Mouse (Mus musculus) left cerebral cortex, postnatal 25 days (tissue): Measurements from ENCODE around the gene Bysl. TPM values are rescaled to one million over a fixed set of nuclear protein-coding genes. Genes with fewer than 3 reads are reported as not detected.
A peak's percentile ranks its signal among the peaks of the same experiment; 100 is the strongest.

Experiments
- DNase-seq, 2 experiments: peaks; one replicate each; pipeline ENCODE4 v3.0.0; 2022; ENCODE audit warnings: low spot score in 2 of 2, mixed read lengths in 1 of 2
- intact Hi-C: fragments of 180-260 bp; cut with DNase I; formaldehyde crosslinking; loops from one replicate; pipeline ENCODE4 v1.15.1; 2025
- total RNA-seq, 2 experiments: library from RNA; stranded (reverse); gene quantifications; 2 replicates each; pipeline ENCODE4 v1.2.3; 2021

Bysl gene
- total RNA-seq, 2 experiments from 2014 or later, result 18.2 to 18.5 TPM

DNA sequence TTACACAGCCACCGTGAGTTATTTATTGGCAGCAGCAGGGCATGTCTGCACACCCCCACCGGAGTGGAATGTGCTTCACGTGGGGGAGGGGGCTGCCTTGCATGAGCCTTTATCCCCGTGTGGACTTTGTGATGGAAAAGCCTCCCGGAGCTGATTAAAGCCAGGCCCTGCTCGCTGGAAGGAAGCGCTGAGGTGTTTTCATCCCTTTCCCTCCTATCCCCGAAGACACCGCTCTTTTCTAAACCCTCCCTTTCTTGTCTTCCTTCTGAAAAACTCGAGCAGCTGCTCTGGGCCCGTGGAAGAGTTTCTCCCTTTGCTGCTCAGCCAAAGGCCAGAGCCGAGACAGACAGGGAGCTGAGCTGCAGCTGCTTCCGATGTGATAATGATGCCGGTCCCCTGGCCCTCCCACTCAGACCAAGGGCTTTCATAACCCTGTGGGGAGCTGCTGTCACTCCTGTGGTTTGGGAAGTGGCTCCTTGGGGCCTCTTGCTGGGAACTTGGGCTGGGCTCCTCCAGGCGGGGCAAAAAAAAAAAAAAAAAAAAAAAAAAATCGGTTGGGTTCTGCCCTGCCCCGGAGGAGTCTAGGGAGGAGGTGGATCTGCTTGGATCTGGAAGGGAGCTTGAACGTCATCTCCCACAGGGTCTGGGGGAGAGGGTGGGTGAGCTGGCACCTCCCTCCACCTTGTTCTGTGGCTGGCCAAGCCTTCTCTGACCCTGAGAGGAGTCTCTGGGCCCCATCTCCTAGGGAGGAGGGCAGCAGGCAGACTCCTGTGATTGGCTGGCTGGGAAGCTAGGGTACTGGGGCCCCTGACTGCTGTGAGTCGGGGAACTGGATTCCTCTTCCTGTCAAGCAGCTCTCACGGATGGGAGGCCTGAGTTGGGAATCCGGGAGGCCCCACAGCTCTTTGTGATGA is 15.8 kb downstream of the Bysl start:
- intact Hi-C loops, result no loop called here

DNA sequence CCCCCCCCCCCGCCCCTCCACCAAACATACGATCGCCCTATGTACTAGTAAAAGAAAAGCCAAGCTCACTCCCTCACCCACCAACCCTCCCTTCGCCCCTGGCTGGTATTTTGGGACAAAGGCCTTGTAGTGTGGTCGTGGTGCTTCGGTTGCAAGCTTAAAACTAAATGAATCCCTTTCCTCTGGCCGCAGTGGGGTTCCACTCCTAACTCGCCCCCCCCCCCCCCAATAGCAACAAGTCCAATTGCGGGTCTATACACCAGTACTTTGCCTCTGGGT is 16.4 kb downstream of the Bysl start:
- intact Hi-C loops, result loop anchor here (1.0 kb wide), 1 partner anchor 84 kb away; no protein-coding TSS in a partner anchor

More for the DNA sequence above, 15.8 kb downstream of the Bysl start:
- no peak for DNase-seq

GRCm38 (mm10) chr17:47594183-47594968 is 16.9 kb downstream of the Bysl start:
- peak in 1 of 2 experiments; percentile 22 for DNase-seq

More for the DNA sequence above, 16.4 kb downstream of the Bysl start:
- DNase-seq, result no peak

DNA sequence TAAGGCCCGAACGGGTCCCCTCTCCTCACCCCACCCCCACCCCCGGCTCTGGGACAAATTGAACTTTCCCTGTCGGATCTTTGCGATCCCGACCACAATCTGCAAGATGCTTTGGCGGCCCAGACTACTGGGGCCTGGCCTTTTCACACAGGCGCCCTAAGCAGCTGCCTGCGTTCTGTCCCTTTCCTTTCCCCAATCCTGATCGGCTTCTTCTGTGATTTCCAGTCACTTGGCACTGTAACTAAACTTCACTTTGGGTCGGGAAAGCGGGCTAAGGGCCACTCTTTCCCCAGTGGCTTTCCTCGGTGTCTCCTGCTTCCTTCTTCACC is 17.5 kb downstream of the Bysl start:
- peak in 1 of 2 experiments; percentile 17 for DNase-seq
- intact Hi-C loops, result loop anchor here (1.0 kb wide), 1 partner anchor 83 kb away; no protein-coding TSS in a partner anchor

More at GRCm38 (mm10) chr17:47594183-47594968, 16.9 kb downstream of the Bysl start:
- intact Hi-C loops, result loop anchor here (1.0 kb wide), 1 partner anchor 83 kb away; no protein-coding TSS in a partner anchor

GRCm38 (mm10) chr17:47593215-47593853 is 18.0 kb downstream of the Bysl start:
- intact Hi-C loops, result no loop called here
- peak; percentile 89 to 92 for DNase-seq

- intact Hi-C loops, result no loop called here
- no peak for DNase-seq
These were observed 20.2 kb downstream of the Bysl start for GRCm38 (mm10) chr17:47591073-47591472.

- intact Hi-C loops, result no loop called here
- DNase-seq, result no peak
These were observed 22.8 kb downstream of the Bysl start for GRCm38 (mm10) chr17:47588517-47588916.

DNA sequence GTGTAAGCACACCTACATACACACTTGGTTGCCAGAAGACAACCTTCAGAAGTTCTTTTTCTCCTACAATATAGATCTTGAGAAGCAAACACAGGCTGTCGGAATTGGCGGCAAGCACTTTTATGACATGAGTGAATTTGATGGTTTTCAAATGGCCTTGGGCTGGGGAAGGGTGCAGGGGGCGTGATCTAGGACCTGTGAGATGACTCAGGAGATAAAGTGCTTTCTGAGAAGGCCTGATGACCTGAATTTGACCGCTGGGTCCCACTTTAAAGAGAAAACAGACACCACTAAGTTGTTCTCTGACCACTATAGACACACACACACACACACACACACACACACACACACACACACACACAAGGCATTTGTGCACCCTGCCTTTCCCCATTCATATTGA is 30.3 kb downstream of the Bysl start:
- no peak for DNase-seq
- intact Hi-C loops, result no loop called here

DNA sequence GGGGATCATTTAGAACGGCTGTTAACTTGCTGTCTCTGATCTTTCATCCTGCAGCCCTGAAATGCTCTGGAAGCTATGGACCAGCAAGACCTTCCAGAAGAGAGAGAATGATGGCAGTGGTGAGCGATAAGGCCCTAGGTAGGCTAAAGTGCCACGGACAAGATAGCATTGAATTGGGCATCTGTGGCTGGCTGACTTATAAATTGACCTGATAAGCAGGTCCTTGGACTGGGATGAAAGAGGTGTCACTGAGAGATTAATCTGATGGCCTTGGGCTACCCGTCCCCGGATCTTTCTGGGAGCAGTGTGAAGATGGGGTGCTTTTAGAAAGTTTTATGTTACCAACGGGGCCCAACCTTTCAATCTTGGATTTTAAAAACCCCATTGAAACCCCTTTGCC is 32.6 kb downstream of the Bysl start:
- intact Hi-C loops, result no loop called here
- no peak for DNase-seq

DNA sequence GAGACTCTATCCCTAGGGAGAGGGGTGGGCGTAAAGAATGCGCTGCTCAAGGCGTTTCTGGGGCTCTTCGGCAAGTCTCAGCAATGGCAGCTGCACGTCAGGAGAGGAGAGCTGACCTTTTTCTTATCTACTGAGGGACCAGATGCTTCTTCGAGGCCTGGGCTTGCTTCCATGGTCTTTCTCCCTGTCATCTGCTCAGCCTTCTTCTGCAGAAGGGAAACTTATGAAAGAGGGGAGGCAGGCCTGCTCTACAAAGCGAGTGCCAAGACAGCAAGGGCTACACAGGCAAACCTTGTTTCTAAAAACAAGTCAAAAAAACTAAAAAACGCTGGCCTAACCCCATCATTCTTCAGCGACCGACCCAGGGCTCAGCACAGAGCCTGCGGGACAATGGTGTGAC is 36.5 kb downstream of the Bysl start:
- DNase-seq, result no peak
- intact Hi-C loops, result no loop called here

GRCm38 (mm10) chr17:47574028-47574427 is 37.3 kb downstream of the Bysl start:
- intact Hi-C loops, result no loop called here
- DNase-seq, result no peak

DNA sequence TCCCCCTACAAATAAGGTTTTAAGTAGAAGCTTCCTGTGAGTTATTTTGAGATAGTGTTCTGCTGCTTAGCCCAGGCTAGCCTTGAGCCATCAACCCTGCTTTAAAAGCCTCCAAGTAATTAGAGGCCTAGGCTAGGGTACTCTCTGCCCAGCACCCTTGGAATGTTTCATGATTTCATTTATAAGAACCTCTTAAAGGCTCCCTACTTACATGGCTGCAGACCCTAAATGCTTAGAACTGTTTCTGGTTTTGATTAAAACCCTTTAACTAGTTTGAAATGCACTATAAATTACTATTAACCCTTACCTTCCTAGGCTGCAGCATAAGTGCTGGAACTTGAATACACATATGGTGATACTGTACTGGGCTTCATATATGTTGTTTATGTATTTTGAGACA is 38.9 kb downstream of the Bysl start:
- DNase-seq, result no peak
- intact Hi-C loops, result no loop called here

DNA sequence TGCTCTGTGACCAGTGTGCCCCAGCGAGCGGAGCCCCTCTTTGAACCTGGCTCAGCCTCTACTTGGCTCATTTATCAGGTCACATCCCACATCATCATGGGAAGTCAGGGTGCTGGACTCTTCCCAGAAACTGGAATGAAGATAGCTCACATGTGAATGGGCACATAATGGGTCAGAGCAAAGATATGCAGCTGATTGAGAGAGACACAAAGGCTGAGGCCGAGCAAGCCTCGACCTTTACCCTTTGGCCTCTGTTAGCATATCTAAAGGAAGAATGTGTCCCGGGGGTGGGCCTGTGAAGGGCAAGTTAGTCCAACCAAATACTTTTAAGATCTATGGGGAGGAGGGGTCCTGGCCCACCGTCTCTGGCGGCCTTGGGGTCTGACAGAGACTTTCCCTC is 39.7 kb downstream of the Bysl start:
- DNase-seq, result no peak
- intact Hi-C loops, result no loop called here

- no peak for DNase-seq
- intact Hi-C loops, result no loop called here
These were observed 42.3 kb downstream of the Bysl start for GRCm38 (mm10) chr17:47568951-47569527.

DNA sequence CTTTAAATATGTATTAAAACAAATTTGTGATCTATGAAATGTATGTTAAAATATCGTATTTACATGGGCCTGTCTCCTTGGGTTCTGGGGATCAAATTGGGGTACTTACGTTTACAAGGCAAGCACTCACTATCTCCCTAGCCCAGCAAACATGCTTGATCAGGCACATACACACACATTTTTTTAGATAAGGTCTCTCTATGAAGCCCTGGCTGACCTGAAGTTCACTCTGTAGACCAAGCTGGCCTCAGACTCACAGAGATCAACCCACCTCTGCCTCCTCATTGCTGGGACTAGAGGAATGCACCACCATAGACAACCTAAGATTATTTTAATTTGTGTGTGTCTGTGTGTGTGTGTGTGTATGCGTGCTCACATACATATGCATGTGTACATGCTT is 42.9 kb downstream of the Bysl start:
- no peak for DNase-seq
- intact Hi-C loops, result no loop called here

DNA sequence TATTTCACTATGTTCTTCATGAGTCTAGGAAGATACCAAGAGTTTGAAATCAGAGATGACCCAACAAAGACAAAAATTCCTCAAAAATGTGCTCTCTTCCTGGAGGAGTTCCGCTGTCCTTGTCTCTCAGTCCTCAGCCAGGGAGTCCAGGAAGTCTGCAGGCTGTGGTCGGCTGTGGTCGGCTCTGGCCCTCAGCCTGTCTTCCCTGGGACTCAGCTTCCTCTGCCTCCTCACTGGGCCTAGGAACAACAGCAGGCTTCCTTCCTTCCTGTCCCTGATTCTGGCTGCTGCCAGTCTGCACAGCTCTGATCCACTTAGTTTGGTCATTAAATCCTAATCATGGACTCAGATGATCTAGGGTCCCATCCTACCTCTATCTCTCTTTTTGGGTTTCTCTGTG is 44.0 kb downstream of the Bysl start:
- DNase-seq, result no peak
- intact Hi-C loops, result no loop called here

- intact Hi-C loops, result no loop called here
- no peak for DNase-seq
These were observed 45.2 kb downstream of the Bysl start for GRCm38 (mm10) chr17:47566133-47566532.

GRCm38 (mm10) chr17:47564612-47565011 is 46.7 kb downstream of the Bysl start:
- DNase-seq, result no peak
- intact Hi-C loops, result no loop called here

- DNase-seq, result no peak
- intact Hi-C loops, result no loop called here
These were observed 48.4 kb downstream of the Bysl start for GRCm38 (mm10) chr17:47562875-47563274.

GRCm38 (mm10) chr17:47559726-47560125 is 51.6 kb downstream of the Bysl start:
- DNase-seq, result no peak
- intact Hi-C loops, result no loop called here
